Mouse (Mus musculus) stomach, embryonic 14.5 days (tissue): ENCODE measurements at regions not wholly inside any gene's neighbourhood (a gene's known extent, or its start where the extent isn't known, plus 50 kb on each side); places are given as distances from the start of the nearest gene placed in this dataset.

Experiments used
- ATAC-seq: fragments of 200-750 bp; cut with Nextera tagmentation; 2 replicates; pipeline ENCODE4 v1.8.0; 2017; ENCODE audit warnings: low read depth, moderate TSS enrichment; ENCODE audit not compliant: insufficient number of reproducible peaks, insufficient read depth, low FRiP score
- H3K27ac ChIP-seq: fragments of 300-500 bp; sonication (generic); 2 replicates; pipeline ENCODE4 v1.5.1; 2014; ENCODE audit warnings: mild to moderate bottlenecking, low read length, moderate library complexity, mixed read lengths
- H3K27me3 ChIP-seq: fragments of 300-500 bp; sonication (generic); 2 replicates; pipeline ENCODE4 v1.6.1; 2014; ENCODE audit warnings: low read length, control low read depth, mixed read lengths; ENCODE audit not compliant: control insufficient read depth, insufficient read depth
- H3K36me3 ChIP-seq: fragments of 300-500 bp; sonication (generic); 2 replicates; pipeline ENCODE4 v1.6.1; 2014; ENCODE audit warnings: mild to moderate bottlenecking, control low read depth, low read length, moderate library complexity, mixed read lengths; ENCODE audit not compliant: control insufficient read depth, insufficient read depth
- H3K4me1 ChIP-seq: fragments of 300-500 bp; sonication (generic); 2 replicates; pipeline ENCODE4 v1.6.1; 2014; ENCODE audit warnings: low read length, control low read depth, mixed read lengths; ENCODE audit not compliant: control insufficient read depth, insufficient read depth
- H3K4me2 ChIP-seq: fragments of 300-500 bp; sonication (generic); replicated peaks from 2 replicates; pipeline ENCODE4 v1.6.1; 2014; ENCODE audit warnings: low read depth, low read length, control low read depth
- H3K4me3 ChIP-seq: fragments of 300-500 bp; sonication (generic); 2 replicates; pipeline ENCODE4 v1.5.1; 2014; ENCODE audit warnings: low read depth, low read length, control low read depth
- H3K9ac ChIP-seq: fragments of 300-500 bp; sonication (generic); replicated peaks from 2 replicates; pipeline ENCODE4 v1.6.1; 2014; ENCODE audit warnings: low read depth, mild to moderate bottlenecking, control low read depth, low read length, moderate library complexity, mixed read lengths
- H3K9me3 ChIP-seq: fragments of 300-500 bp; sonication (generic); 2 replicates; pipeline ENCODE4 v1.6.1; 2016; ENCODE audit warnings: low read depth, low read length, control low read depth; ENCODE audit not compliant: control insufficient read depth
- WGBS: fragments of 180-500 bp; shearing (Covaris S2); extraction: QIAGEN DNeasy Blood & Tissue Kit; methylation state at CpG from one replicate; pipeline ENCODE4 v1.1.7; 2014; 5-methylcytosine and 5-hydroxymethylcytosine counted together

GRCm38 (mm10) chr9:104496220-104496619 lies 50.9 kb upstream of the Cpne4 start:
- Histone ChIP-seq H3K4me2 (no peak overlapping the region), H3K4me3 (no peak overlapping the region), H3K27me3 (no peaks in the 10 kb centered on the region), H3K9ac (no peak overlapping the region), H3K9me3 (no peaks in the 10 kb centered on the region), H3K4me1 (no peaks in the 10 kb centered on the region), H3K36me3 (no peaks in the 10 kb centered on the region), H3K27ac (no peak overlapping the region)
- 51% methylated on average over 9 of the region's 9 CpGs for WGBS
- no peak for ATAC-seq

GRCm38 (mm10) chr9:104490696-104491095 lies 56.4 kb upstream of the Cpne4 start:
- H3K4me3 ChIP-seq = no peak overlapping the region
- no peaks in the 10 kb centered on the region for H3K36me3 ChIP-seq
- ATAC-seq = no peak
- H3K4me1 ChIP-seq = no peaks in the 10 kb centered on the region
- H3K4me2 ChIP-seq = no peak overlapping the region
- no peaks in the 10 kb centered on the region for H3K27me3 ChIP-seq
- H3K27ac ChIP-seq = no peak overlapping the region
- H3K9ac ChIP-seq = no peak overlapping the region
- no peaks in the 10 kb centered on the region for H3K9me3 ChIP-seq

- no peak for ATAC-seq
These were observed 57.7 kb upstream of the Cpne4 start for GRCm38 (mm10) chr9:104489383-104489782.

GRCm38 (mm10) chr9:104482440-104482839 lies 64.6 kb upstream of the Cpne4 start:
- no peak overlapping the region for H3K27ac ChIP-seq
- H3K9me3 ChIP-seq = no peaks in the 10 kb centered on the region
- no peak overlapping the region for H3K9ac ChIP-seq
- H3K4me1 ChIP-seq = no peaks in the 10 kb centered on the region
- H3K4me3 ChIP-seq = no peak overlapping the region
- no peak for ATAC-seq
- 63% methylated on average over 5 of the region's 5 CpGs for WGBS
- H3K27me3 ChIP-seq = no peaks in the 10 kb centered on the region
- H3K36me3 ChIP-seq = no peaks in the 10 kb centered on the region
- H3K4me2 ChIP-seq = no peak overlapping the region

More at GRCm38 (mm10) chr9:104489383-104489782, 57.7 kb upstream of the Cpne4 start:
- WGBS = 34% methylated on average over 6 of the region's 6 CpGs
- no peaks in the 10 kb centered on the region for H3K27me3 ChIP-seq
- no peak overlapping the region for H3K4me3 ChIP-seq
- H3K9ac ChIP-seq = no peak overlapping the region
- no peaks in the 10 kb centered on the region for H3K4me1 ChIP-seq
- H3K27ac ChIP-seq = no peak overlapping the region
- H3K36me3 ChIP-seq = no peaks in the 10 kb centered on the region
- no peak overlapping the region for H3K4me2 ChIP-seq
- no peaks in the 10 kb centered on the region for H3K9me3 ChIP-seq

- Histone ChIP-seq H3K4me2 (no peak overlapping the region), H3K4me3 (no peak overlapping the region), H3K9me3 (no peaks in the 10 kb centered on the region), H3K9ac (no peak overlapping the region), H3K4me1 (no peaks in the 10 kb centered on the region), H3K36me3 (no peaks in the 10 kb centered on the region), H3K27ac (no peak overlapping the region), H3K27me3 (no peaks in the 10 kb centered on the region)
- no peak for ATAC-seq
- 76% methylated on average over 1 of the region's 1 CpGs for WGBS
These were observed 66.4 kb upstream of the Cpne4 start for GRCm38 (mm10) chr9:104480683-104481082.

GRCm38 (mm10) chr9:104474831-104475230 lies 72.3 kb upstream of the Cpne4 start:
- no peaks in the 10 kb centered on the region for H3K4me1 ChIP-seq
- 55% methylated on average over 4 of the region's 4 CpGs for WGBS
- H3K27me3 ChIP-seq = no peaks in the 10 kb centered on the region
- no peak overlapping the region for H3K4me3 ChIP-seq
- H3K36me3 ChIP-seq = no peaks in the 10 kb centered on the region
- H3K27ac ChIP-seq = no peak overlapping the region
- no peak overlapping the region for H3K9ac ChIP-seq
- ATAC-seq = no peak
- H3K9me3 ChIP-seq = no peaks in the 10 kb centered on the region
- H3K4me2 ChIP-seq = no peak overlapping the region

GRCm38 (mm10) chr9:104467238-104467637 lies 79.8 kb upstream of the Cpne4 start:
- no peak for ATAC-seq
- H3K4me3 ChIP-seq = no peak overlapping the region
- 63% methylated on average over 1 of the region's 1 CpGs for WGBS
- no peak overlapping the region for H3K9ac ChIP-seq
- H3K9me3 ChIP-seq = no peaks in the 10 kb centered on the region
- H3K27me3 ChIP-seq = no peaks in the 10 kb centered on the region
- H3K4me2 ChIP-seq = no peak overlapping the region
- H3K36me3 ChIP-seq = no peaks in the 10 kb centered on the region
- no peak overlapping the region for H3K27ac ChIP-seq
- no peaks in the 10 kb centered on the region for H3K4me1 ChIP-seq

GRCm38 (mm10) chr9:104463701-104464100 lies 83.4 kb upstream of the Cpne4 start:
- Histone ChIP-seq H3K27me3 (no peaks in the 10 kb centered on the region), H3K4me1 (no peaks in the 10 kb centered on the region), H3K27ac (no peak overlapping the region), H3K4me2 (no peak overlapping the region), H3K9me3 (no peaks in the 10 kb centered on the region), H3K4me3 (no peak overlapping the region), H3K9ac (no peak overlapping the region), H3K36me3 (no peaks in the 10 kb centered on the region)
- 74% methylated on average over 4 of the region's 4 CpGs for WGBS
- no peak for ATAC-seq

- no peaks in the 10 kb centered on the region for H3K27me3 ChIP-seq
- H3K27ac ChIP-seq = no peak overlapping the region
- no peak for ATAC-seq
- H3K36me3 ChIP-seq = no peaks in the 10 kb centered on the region
- H3K4me3 ChIP-seq = no peak overlapping the region
- no peak overlapping the region for H3K9ac ChIP-seq
- no peak overlapping the region for H3K4me2 ChIP-seq
- H3K9me3 ChIP-seq = no peaks in the 10 kb centered on the region
- H3K4me1 ChIP-seq = no peaks in the 10 kb centered on the region
These were observed 87.0 kb upstream of the Cpne4 start for GRCm38 (mm10) chr9:104460133-104460532.
